Mouse (Mus musculus) adrenal gland, adult (tissue): ENCODE results near the gene Ficd.
"Not testable (repeated sequence)": the region's sequence is repeated elsewhere in the genome, so short reads cannot be mapped to it uniquely, and the experiment has no call there.

Experiments
- DNase-seq, 2 experiments: peaks; one replicate each; pipeline ENCODE4 v3.0.0; 2022 to 2023; ENCODE audit warnings: low spot score in 1 of 2; ENCODE audit not compliant: inconsistent age in 2 of 2

Gene Ficd

DNA sequence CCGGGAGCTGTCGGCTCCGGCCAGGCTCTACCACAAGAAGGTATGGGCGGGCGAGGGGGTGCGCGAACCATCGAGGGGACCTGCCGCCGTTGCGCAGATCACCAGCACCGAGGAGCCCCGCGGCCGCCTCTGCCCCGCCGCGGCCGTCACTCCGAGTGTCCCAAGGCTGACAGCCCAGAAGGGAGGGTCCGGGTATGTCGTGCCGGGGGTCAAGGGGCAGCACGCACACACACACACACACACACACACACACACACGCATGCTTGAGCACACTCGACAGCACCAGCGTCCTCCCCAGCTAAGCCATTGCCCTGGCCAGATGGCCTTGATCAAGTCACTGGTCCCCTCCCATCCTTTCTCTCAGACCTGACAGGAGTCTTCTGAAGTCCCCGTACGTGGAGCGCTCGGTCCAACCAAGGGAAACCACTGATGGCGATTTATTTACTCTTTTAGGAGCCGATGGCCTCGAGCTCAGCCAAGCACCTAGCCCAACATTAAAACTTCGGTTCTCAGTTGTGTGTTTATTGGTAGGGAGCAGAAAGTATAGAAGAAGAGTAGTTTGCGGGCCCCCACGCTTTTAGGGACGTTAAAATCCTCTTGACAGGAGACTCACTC lies 37.4 kb downstream of the Ficd start:
- no peak for DNase-seq

DNA sequence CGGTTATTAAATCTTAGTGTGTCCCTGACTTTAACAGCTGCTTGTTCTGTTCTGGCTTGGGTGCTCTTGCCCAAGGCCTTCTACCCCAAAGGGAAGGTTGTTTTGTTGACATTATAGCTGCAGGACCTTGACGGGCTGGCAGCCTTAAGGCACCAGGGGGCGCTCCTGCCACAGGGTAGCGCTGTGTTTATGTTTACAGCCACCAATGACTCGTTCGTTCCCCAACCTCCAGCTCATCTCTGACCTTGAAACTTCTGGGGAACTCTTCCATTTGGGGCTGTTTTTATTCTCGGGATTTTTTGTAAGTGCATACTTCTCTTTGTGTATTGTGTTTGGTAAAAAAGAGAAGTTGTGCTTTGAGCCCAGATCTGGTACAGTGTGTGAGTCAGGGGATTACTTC lies 38.1 kb downstream of the Ficd start:
- peak; percentile 95 to 99 for DNase-seq

DNA sequence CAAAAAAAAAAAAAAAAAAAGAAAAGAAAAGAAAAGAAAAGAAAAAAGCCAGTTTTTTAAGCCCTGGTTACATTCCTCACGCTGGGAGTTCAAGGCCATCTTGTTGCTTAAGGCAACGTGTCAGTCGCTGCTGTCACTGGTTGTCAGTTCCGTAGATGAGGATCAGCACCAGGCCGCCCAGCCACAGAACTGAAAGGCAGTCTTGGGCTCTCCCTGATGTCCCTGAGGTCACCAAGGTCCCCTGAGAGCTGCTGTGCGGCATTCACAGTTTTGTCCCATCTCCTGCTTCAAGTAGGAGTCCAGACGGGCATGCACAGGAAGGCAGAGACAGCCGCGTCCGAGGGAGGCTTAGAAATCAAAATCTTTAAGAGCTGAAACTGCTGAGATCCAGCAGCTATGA lies 40.0 kb downstream of the Ficd start:
- DNase-seq = peak in 1 of 2 experiments; percentile 69

DNA sequence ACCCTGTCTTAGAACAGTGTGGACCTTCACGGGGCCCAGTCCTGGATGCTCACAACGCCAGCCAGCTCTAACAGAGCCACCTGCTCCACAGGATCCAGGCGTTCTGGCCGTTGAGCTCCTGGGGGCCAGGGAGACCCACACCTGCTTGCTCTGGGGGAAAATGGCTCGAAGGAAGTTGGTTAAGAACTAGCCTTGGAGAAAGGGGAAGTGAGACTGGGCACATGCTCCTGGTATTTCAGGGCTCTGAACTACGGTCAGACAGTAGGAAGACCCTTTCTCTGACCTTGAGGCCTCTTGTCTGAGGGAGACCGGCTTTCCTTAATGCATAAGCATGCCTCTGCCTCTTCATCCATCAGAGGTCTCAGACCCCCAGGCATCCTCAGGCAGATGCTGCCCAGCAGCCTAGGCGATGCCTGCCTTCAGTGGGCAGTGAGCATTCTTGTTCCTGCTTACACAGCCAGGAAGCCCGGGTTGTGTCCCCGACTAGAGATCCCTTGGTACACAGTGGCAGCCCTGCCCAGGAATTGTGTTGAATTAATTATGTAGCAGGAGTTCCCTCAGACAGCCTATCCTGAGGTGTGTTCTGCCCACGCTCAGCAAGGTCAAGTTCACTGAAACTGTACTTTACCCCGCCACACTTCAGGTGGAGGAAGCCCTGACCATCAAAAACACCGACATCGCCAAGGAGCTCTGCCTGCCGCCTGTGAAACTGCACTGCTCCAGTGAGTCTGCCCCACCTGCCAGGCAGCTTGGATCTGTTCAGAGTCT lies 40.7 kb downstream of the Ficd start:
- DNase-seq = peak in 1 of 2 experiments; percentile 52

DNA sequence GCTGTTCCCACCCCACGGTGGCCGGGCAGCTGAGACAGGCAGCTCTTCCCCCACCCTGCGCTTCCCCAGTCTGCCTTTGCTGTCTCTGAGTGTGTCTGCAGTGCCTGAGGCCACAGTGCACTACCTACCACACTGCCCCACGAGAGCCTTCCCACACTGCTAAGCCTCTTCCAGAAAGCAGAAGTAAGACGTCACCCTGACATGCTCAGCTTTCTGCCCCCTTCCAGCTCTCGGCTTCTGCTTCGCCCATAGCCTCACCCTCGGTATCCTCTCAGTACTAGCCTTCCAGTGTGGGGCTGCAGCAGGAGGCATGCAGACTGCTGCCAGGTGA lies 41.3 kb downstream of the Ficd start:
- peak in 1 of 2 experiments; percentile 62 for DNase-seq

DNA sequence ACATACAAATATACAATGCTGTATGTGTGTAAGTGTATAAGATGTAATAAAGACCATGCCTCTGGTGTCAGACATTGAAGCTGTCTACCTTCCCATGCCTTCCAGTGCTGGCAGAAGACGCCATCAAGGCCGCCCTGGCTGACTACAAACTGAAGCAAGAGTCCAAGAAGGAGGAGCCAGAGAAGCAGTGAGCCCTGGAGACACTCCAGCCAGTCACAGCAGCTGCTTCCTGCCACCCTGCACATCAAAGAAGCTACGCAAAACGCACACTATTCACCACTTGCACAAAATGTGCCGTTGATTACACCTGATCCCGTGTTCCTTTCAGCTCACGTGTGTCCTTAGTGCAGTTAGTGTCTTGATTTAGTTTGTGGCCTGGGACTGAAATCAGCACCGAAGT lies 42.1 kb downstream of the Ficd start:
- DNase-seq = peak; percentile 70 to 87

DNA sequence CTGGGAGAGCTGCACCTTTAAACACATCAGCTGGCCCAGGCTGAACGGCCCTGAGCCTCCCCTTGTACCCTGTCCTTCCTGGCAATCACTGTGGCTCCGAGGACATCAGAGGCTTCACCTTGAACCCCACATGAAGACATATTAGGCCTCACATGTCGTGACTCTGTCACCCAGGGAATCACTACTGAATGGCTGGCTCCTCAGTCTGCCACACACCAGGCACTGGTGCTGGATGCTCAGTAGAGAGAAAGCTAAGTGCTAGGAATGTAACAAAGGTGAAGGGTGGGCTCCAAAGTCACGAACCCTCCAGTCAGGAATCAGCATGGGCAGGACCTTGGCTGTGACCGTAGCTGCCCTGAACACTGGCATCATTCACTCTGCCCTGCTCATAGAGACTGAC lies 44.0 kb downstream of the Ficd start:
- DNase-seq = peak; percentile 59 to 92

DNA sequence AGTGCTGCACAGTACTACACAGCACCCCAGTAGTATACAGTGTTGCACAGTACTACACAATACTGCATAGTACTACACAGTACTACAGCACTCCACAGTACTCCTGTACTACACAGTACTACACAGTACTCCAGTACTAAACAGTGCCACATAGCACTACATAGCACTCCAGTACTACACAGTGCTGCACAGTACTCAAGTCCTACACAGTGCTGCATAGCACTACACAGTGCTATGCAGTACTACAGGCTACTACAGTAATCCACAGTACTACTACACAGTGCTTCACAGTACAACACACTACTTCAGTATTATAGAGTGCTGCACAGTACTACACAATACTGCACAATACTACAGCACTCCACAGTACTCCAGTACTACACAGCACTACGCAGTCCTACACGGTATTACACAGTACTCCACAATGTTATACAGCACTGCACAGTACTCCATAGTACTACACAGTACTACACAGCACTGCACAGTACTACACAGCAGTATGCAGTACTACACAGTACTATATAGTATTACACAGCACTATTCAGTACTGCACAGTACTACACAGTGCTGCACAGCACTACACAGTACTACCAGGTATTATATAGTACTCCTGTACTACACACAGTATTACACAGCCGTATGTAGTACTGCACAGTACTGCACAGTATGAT lies 44.6 kb downstream of the Ficd start:
- DNase-seq = no peak

DNA sequence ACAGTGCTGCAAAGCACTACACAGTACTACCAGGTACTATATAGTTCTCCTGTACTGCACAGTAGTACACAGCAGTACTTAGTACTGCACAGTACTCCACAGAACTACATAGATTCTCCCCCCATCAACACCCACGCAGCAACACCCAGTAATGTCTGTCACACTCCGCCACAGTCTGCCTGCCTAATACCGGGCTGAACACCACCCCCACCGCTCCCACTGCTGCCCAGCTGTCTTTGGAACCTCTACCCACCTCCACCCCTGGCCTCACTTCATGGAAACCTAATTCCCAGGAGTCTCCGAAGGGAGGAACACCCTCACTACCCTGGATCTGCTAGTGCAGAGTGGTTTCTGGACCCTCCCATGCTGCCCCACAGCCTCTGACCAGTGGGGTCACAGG lies 45.2 kb downstream of the Ficd start:
- no peak for DNase-seq

DNA sequence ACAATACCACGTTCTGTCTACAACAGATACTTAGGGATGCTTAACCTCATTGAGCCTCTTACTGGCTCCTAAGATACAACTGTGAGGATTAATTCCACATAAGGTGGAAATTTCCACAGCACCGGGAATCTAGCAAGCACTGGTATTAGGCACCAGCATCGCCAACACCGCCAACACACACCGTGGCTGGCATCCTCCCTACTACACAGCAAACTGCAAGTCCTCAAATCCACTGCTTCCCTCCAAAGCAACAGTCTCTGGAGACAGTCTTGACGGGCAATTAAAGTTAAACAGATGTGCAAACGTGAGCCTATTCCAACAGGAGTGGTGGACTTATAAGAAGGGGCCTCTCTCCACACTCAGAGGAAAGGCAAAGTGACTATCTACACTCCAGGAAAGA lies 45.7 kb downstream of the Ficd start:
- DNase-seq = no peak

DNA sequence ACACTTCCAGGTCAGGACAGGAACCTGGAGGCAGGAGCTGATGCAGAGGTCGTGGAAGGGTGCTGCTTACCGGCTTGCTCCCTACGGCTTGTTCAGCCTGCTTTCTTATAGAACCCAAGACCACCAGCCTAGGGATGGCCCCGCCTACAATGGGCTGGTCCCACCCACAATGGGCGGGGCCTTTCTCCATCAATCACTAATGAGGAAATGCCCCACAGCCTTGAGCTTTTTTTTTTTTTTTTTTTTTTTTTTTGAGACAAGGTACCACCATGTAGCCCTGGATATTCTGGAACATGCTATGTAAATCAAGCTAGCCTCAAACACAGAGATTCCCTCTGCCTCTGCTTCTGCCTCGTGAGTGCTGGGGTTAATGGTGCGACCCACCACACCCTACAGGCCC lies 46.3 kb downstream of the Ficd start:
- no peak for DNase-seq

DNA sequence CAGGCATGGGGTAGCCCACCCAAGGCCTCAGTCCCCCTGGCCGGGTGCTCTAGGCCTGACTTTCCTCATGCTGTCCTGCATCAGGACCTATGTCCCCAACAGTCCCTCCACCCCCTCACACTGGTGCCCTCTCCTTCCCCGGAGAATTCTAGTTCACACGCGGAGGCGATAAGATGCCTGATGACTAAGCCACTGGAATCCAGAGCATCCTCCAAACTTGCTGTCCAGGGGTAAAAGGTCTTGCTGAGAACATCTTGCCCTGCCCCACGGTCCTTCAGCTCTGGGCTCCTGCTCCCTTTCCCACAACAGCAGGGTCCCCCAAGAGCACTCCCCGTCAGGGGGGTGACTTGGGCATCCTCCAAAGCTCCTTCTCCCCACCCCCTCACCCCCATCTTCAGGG lies 47.0 kb downstream of the Ficd start:
- DNase-seq = no peak

DNA sequence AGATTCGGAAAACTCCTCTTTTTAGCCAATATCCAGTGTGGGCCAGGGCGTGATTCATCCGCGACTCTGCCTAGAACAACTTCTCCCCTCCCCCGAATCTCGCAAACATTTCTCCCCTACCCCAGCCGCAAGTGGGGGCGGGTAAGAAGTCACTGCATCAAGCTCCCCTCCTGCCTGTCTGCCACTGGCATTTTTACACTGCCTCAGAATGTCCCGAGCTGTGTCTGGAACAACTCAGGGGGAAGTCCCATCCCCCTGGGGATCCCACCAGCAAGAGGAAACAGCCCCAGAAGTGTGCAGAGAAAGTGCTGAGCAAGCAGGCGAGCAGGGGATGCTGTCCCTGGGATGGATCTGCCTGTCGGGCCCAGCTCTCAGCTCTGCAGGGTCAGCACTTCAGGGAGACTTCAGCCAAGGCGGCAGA lies 48.0 kb downstream of the Ficd start:
- DNase-seq = peak in 1 of 2 experiments; percentile 59

DNA sequence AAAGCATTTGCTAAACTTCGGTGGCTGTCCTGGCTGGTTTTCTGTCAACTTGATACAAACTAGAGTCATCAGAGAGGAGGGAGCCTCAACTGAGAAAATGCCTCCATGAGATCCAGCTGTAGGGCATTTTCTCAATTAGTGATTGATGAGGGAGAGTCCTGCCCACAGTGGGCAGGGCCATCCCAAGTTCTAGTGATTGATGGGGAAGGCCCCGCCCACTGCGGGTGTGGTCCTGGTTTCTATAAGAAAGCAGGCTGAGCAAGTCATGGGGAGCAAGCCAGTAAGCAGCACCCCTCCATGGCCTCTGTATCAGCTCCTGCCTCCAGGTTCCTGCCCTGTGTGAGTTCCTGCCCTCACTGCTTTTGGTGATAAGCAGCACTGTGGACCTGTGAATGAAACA lies 48.5 kb downstream of the Ficd start:
- DNase-seq = not testable (repeated sequence)

DNA sequence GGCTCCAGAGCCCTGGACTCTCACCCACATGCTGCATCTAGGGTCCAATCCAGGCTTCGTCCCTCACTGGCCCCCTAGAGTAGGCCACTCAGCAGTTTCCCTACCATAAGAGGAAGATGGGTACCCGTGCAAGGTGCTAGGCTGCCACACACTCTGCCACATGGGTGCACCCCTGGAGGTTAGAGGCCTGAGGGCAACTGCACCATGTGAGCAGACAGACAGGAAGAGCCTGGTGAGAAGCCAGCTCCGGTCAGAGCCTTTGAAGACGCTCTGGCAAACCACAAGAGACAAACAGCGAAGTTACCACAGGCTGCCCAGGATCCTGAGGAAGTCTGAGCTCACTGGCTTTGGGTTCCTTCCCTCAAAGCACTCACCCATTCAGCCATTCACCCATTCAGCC lies 51.4 kb downstream of the Ficd start:
- DNase-seq = no peak

DNA sequence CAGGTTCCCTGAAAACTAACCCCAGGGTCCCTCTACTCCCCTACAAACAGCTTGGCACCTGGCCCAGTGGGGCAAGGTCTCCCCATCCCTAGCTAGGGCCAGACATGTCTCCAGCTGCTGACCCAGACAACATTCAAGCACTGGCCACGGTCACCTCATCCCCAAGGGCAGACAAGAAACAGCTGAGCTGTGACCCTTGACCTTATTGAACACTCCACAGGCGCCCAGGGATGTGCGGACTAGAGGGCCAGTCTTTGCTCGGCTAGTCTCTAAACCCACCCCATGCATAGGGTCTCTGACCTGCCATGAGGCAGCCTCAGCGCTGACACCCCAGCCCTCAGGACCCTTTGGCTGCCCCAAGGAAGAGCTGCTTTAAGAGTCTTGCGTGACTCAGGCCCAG lies 53.0 kb downstream of the Ficd start:
- DNase-seq = no peak

DNA sequence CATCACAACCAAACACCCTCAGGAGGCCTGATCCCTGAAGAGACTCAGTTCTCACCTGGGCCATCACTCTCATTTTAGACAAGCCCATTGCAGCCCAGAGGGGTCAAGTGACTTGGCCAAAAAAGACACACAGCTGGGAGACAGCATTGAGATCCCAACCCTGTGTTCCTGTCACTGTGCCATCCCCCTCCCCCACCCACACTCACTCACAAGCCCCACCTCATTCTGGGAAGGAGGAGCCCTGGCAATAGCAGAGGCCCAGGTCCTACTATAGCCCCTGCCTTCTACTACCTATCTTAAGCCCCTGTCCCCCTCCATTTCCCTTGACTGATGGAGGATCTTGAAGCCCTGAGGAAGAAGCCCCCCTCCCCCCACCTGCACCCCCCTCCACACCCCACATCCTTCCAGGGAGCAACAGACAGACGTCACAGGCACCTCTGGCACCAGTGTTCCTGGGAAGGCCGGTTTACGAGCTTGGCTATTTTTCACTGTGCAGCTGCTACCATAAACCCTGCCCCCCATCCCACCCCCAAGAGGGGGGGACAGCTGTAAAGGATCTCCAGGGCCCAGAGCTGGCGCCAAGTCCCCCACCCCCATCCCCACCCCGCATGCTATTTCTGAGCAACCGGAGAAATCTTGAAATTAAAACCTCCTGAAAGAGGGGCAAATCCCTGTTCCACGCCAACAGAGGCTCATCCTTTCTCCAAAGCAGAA lies 53.6 kb downstream of the Ficd start:
- DNase-seq = no peak
